ENCODE assay signal across 8 mouse cellular contexts in the genomic region with DNA sequence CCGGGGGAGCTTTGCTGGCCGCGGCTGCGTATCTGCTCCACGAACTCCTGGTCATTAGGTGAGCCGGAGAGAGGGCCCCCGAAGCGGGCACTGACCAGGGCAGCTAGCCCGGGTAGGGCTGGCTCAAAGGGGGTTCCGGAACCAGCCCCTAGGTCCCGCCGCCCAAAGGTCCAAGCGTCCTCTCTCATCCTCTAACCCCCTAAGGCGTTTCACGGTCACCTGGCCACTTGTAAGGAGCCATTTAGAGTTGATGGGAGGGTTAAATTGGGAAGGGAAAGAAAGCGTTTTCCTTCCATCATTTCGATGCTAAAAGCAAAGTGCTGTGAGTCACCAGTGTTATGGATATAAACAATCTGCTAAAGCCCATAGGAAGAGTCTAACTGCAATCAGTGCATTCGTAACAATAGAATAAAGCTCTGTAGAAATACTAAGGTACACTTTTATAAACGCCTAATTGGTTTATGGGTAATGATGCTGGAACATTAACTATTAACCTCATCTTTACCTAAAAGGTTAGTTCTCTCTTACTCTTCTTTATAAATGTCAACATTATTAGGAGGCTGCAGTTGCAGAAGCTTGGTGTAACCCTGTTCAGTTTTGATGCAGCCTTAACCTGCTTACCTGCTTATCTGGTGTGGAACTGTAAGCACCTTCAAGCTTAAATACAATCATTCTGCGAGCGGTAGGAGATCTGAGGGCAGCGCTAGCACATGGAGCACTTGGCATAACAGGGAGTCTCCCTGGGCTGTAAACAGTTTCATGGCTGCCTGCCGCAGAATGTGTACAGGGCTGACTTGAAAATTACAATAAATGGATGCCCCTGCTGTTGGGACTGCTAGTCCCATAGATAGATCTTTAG. TPM values are rescaled to one million over a fixed set of nuclear protein-coding genes. Genes with fewer than 3 reads are reported as not detected.
A peak's percentile ranks its signal among the peaks of the same experiment; 100 is the strongest.
DNase-seq lines count a peak whose midpoint lies in the region; ATAC-seq and TF ChIP-seq lines count a peak whose summit lies in the region.

No protein-coding gene starts in this region.

- H3K9ac ChIP-seq in kidney, embryonic 15.5 days: peak overlapping the region; percentile 83
- peak overlapping the region; percentile 99 for H3K9ac ChIP-seq in forebrain, embryonic 14.5 days (ENCODE audit: low read length)
- H3K9ac ChIP-seq in liver, embryonic 14.5 days (replicated peaks): no peak overlapping the region
- peak overlapping the region; percentile 87 for H3K9ac ChIP-seq in stomach, postnatal 0 days (ENCODE audit: low read length)

- no peak overlapping the region for H3K27ac ChIP-seq in kidney, embryonic 15.5 days
- H3K27ac ChIP-seq in brown adipose tissue, adult 24 weeks (replicated peaks; ENCODE audit: low read depth, low read length): no peak overlapping the region
- peak overlapping the region; percentile 95 for H3K27ac ChIP-seq in forebrain, embryonic 14.5 days (ENCODE audit: low read depth, low read length)
- H3K27ac ChIP-seq in liver, embryonic 14.5 days: no peak overlapping the region
- H3K27ac ChIP-seq in stomach, postnatal 0 days (replicated peaks): peak overlapping the region; percentile 86

- TF ChIP-seq EP300 in liver, embryonic 14.5 days (IDR thresholded peaks at IDR 0.05; ENCODE audit: low read depth): no peak
- no peak for TF ChIP-seq EP300 in stomach, postnatal 0 days (optimal IDR thresholded peaks at IDR 0.05)

- H3K36me3 ChIP-seq in kidney, embryonic 15.5 days: 0 out of 2 replicates have a peak, but pooled peaks cover 5% of the 10 kb centered on the region
- H3K36me3 ChIP-seq in forebrain, embryonic 14.5 days (ENCODE audit: control insufficient read depth, insufficient read depth, low read length): peaks cover 8% of the 10 kb centered on the region
- no peaks in the 10 kb centered on the region for H3K36me3 ChIP-seq in liver, embryonic 14.5 days (replicated peaks; ENCODE audit: control insufficient read depth, insufficient read depth, low read depth)
- H3K36me3 ChIP-seq in stomach, postnatal 0 days (ENCODE audit: control insufficient read depth, insufficient read depth, low read length): no peaks in the 10 kb centered on the region

- ATAC-seq in kidney, embryonic 15.5 days (replicated peaks; ENCODE audit: low FRiP score): peak; percentile 71
- ATAC-seq in forebrain, embryonic 14.5 days: peak; percentile 37; the same call in 1 of the 2 replicates
- no peak for ATAC-seq in liver, embryonic 14.5 days (ENCODE audit: insufficient read depth)
- ATAC-seq in stomach, postnatal 0 days (ENCODE audit: low FRiP score, low TSS enrichment): no peak; the same call in 1 of the 2 replicates

- DNase-seq in kidney, adult 8-10 months: no peak
- DNase-seq in forebrain, embryonic 14.5 days (ENCODE audit: low spot score): peak; percentile 44
- no peak for DNase-seq in liver, embryonic 14.5 days (ENCODE audit: low read depth in 3 of 3, low spot score in 3 of 3)
- no peak for DNase-seq in stomach, postnatal 0 days (ENCODE audit: low spot score)
- no peak for DNase-seq in right cerebral cortex, adult 18-20 months
- no peak for DNase-seq in layer of hippocampus, adult 9-11 months

- peak overlapping the region; percentile 96 for H3K4me2 ChIP-seq in kidney, embryonic 15.5 days
- H3K4me2 ChIP-seq in forebrain, embryonic 14.5 days (ENCODE audit: low read length): peak overlapping the region; percentile 76
- H3K4me2 ChIP-seq in liver, embryonic 14.5 days (ENCODE audit: low read depth): peak overlapping the region; percentile 67
- peak overlapping the region; percentile 98 for H3K4me2 ChIP-seq in stomach, postnatal 0 days (replicated peaks; ENCODE audit: low read depth)

- WGBS in kidney, embryonic 15.5 days: 11% methylated on average over 23 of the region's 23 CpGs
- 7% methylated on average over 23 of the region's 23 CpGs for WGBS in forebrain, embryonic 14.5 days
- WGBS in liver, embryonic 14.5 days (ENCODE audit: insufficient replicate concordance): 19% methylated on average over 23 of the region's 23 CpGs
- 7% methylated on average over 23 of the region's 23 CpGs for WGBS in stomach, postnatal 0 days

- no peaks in the 10 kb centered on the region for H3K9me3 ChIP-seq in kidney, embryonic 15.5 days (replicated peaks)
- H3K9me3 ChIP-seq in forebrain, embryonic 14.5 days (replicated peaks; ENCODE audit: control insufficient read depth, low read length): no peaks in the 10 kb centered on the region
- H3K9me3 ChIP-seq in liver, embryonic 14.5 days (ENCODE audit: control insufficient read depth, low read length): no peaks in the 10 kb centered on the region
- no peaks in the 10 kb centered on the region for H3K9me3 ChIP-seq in stomach, postnatal 0 days (ENCODE audit: control insufficient read depth, low read length)

- no peak for TF ChIP-seq CTCF in liver, embryonic 14.5 days (IDR thresholded peaks at IDR 0.05; ENCODE audit: low read depth)
- TF ChIP-seq CTCF in stomach, postnatal 0 days (IDR thresholded peaks at IDR 0.05; ENCODE audit: low read depth): no peak

- peak overlapping the region; percentile 71 for H3K4me3 ChIP-seq in kidney, embryonic 15.5 days (replicated peaks)
- H3K4me3 ChIP-seq in brown adipose tissue, adult 24 weeks (ENCODE audit: insufficient read depth, low read depth, low read length): peak overlapping the region; percentile 67
- peak overlapping the region; percentile 81 for H3K4me3 ChIP-seq in forebrain, embryonic 14.5 days (ENCODE audit: low read depth, low read length)
- H3K4me3 ChIP-seq in liver, embryonic 14.5 days (ENCODE audit: insufficient read depth in 1 of 2, low read depth in 2 of 2, low read length in 2 of 2): peak overlapping the region; percentile 45 to 51; a peak in 3 of 4 replicates
- H3K4me3 ChIP-seq in stomach, postnatal 0 days (ENCODE audit: low read depth, low read length): peak overlapping the region; percentile 73

- peaks cover 10% of the 10 kb centered on the region for H3K4me1 ChIP-seq in kidney, embryonic 15.5 days
- no peaks in the 10 kb centered on the region for H3K4me1 ChIP-seq in brown adipose tissue, adult 24 weeks (ENCODE audit: control insufficient read depth, insufficient read depth, insufficient read length, low read length)
- peaks cover 18% of the 10 kb centered on the region for H3K4me1 ChIP-seq in forebrain, embryonic 14.5 days (ENCODE audit: control insufficient read depth, insufficient read depth, low read length)
- no peaks in the 10 kb centered on the region for H3K4me1 ChIP-seq in liver, embryonic 14.5 days (replicated peaks; ENCODE audit: control insufficient read depth in 2 of 2, insufficient read depth in 2 of 2, low read length in 1 of 2)
- H3K4me1 ChIP-seq in stomach, postnatal 0 days (replicated peaks; ENCODE audit: control insufficient read depth, insufficient read depth): no peaks in the 10 kb centered on the region

- H3K27me3 ChIP-seq in kidney, embryonic 15.5 days: no peaks in the 10 kb centered on the region
- no peaks in the 10 kb centered on the region for H3K27me3 ChIP-seq in forebrain, embryonic 14.5 days (replicated peaks; ENCODE audit: control insufficient read depth, insufficient read depth, low read length)
- H3K27me3 ChIP-seq in liver, embryonic 14.5 days (ENCODE audit: control insufficient read depth, insufficient read depth, low read length): peaks cover 22% of the 10 kb centered on the region
- H3K27me3 ChIP-seq in stomach, postnatal 0 days (ENCODE audit: control insufficient read depth, insufficient read depth, low read length): no peaks in the 10 kb centered on the region

RNA-seq across cellular contexts. Expression of gene Faxc, which starts 0.9 kb away (rescaled TPM):
- polyA plus RNA-seq in kidney, embryonic 15.5 days (2015; fragmentation: Nextera tagmentation; extraction: Ambion mirVana): 4.1 and 4.6 TPM in 2 replicates
- polyA plus RNA-seq in brown adipose tissue, adult 24 weeks (2012; ENCODE audit: insufficient read depth, insufficient read length, missing spikeins): 0.42 TPM in 1 of 2 replicates, not detected in the other
- polyA plus RNA-seq in forebrain, embryonic 14.5 days (2014; fragmentation: Nextera tagmentation; extraction: Ambion mirVana): 16.2 and 16.4 TPM in 2 replicates
- polyA plus RNA-seq in liver, embryonic 14.5 days (2012; rRNA removed): 0.07 and 0.09 TPM in 2 replicates
- polyA plus RNA-seq in liver, embryonic 14.5 days (2014; fragmentation: Nextera tagmentation; extraction: Ambion mirVana): 0.11 TPM in 1 of 2 replicates, not detected in the other
- polyA plus RNA-seq in stomach, postnatal 0 days (2015; fragmentation: Nextera tagmentation; extraction: Ambion mirVana): 1.5 and 1.7 TPM in 2 replicates

RNA-seq across cellular contexts. Expression of gene Coq3, which starts 52.5 kb away (rescaled TPM):
- polyA plus RNA-seq in kidney, embryonic 15.5 days (2015; fragmentation: Nextera tagmentation; extraction: Ambion mirVana): 13.0 and 13.1 TPM in 2 replicates
- polyA plus RNA-seq in brown adipose tissue, adult 24 weeks (2012; ENCODE audit: insufficient read depth, insufficient read length, missing spikeins): 31.5 and 32.4 TPM in 2 replicates
- polyA plus RNA-seq in forebrain, embryonic 14.5 days (2014; fragmentation: Nextera tagmentation; extraction: Ambion mirVana): 18.0 and 18.6 TPM in 2 replicates
- 2.6 and 3.8 TPM in 2 replicates for polyA plus RNA-seq in liver, embryonic 14.5 days (2012; rRNA removed)
- polyA plus RNA-seq in liver, embryonic 14.5 days (2014; fragmentation: Nextera tagmentation; extraction: Ambion mirVana): 8.8 and 9.4 TPM in 2 replicates
- polyA plus RNA-seq in stomach, postnatal 0 days (2015; fragmentation: Nextera tagmentation; extraction: Ambion mirVana): 14.6 and 15.6 TPM in 2 replicates

Comparison
In these comparisons a context has a peak if more than half of its experiments do, and no peak if none do; other contexts are left out.
1. ATAC-seq: peak in kidney, embryonic 15.5 days (single experiment) and forebrain, embryonic 14.5 days (single experiment); none in liver, embryonic 14.5 days (single experiment) and stomach, postnatal 0 days (single experiment).
2. H3K27ac ChIP-seq: peak in forebrain, embryonic 14.5 days (single experiment) and stomach, postnatal 0 days (single experiment); none in kidney, embryonic 15.5 days (single experiment), brown adipose tissue, adult 24 weeks (single experiment) and liver, embryonic 14.5 days (single experiment).
3. Peak in every context shown above with its lines, with median percentiles within 50 percentile points of each other: H3K4me2 ChIP-seq and H3K4me3 ChIP-seq.